9 mouse cellular contexts compared by ENCODE assay signal in the genomic region with DNA sequence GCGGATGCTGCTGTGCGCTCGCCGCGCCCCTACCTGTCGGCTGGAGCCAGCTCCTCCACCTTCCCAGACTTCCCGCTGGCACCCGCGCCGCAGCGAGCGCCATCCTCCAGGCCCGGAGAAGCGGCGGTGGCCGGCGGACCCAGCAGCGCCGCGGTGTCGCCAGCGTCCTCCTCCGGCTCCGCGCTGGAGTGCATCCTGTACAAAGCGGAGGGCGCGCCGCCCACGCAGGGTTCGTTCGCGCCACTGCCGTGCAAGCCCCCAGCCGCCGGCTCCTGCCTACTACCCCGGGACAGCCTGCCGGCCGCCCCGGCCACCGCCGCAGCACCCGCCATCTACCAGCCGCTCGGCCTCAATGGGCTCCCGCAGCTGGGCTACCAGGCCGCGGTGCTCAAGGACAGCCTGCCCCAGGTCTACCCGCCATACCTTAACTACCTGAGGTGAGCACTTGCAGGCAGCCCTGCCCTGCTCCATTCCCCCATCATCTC. TPM values are rescaled to one million over a fixed set of nuclear protein-coding genes. Genes with fewer than 3 reads are reported as not detected.
DNase-seq lines count a peak whose midpoint lies in the region; ATAC-seq and TF ChIP-seq lines count a peak whose summit lies in the region.
"Had no signal": no experiment of that assay in that cellular context is flagged by ENCODE, and none has a peak within 500 bp of the region (broad histone marks: within the 10 kb centered on the region; RNA-seq: fewer than 3 reads in every experiment).

No protein-coding gene starts in this region.

- H3K4me2 ChIP-seq in embryonic facial prominence, embryonic 15.5 days (replicated peaks), result peak overlapping the region; percentile 93
- H3K4me2 ChIP-seq in hindbrain, embryonic 13.5 days, result peak overlapping the region; percentile 94

- TF ChIP-seq EP300 in ES-Bruce4 (IDR thresholded peaks at IDR 0.05; ENCODE audit: insufficient read depth, low read depth, low read length), result no peak

- H3K36me3 ChIP-seq in ES-Bruce4 (ENCODE audit: control insufficient read depth, insufficient read depth, low read length, poor library complexity, severe bottlenecking), result no peaks in the 10 kb centered on the region
- H3K36me3 ChIP-seq in embryonic facial prominence, embryonic 15.5 days, result no peaks in the 10 kb centered on the region
- H3K36me3 ChIP-seq in hindbrain, embryonic 13.5 days, result no peaks in the 10 kb centered on the region

- no peak for TF ChIP-seq POLR2A in ES-Bruce4 (IDR thresholded peaks at IDR 0.05; ENCODE audit: insufficient read depth, low read length)

- peak; percentile 28 for DNase-seq in adrenal gland, postnatal 25 days
- peak; percentile 67 to 69 for DNase-seq in left cerebral cortex, adult 2 months (ENCODE audit: extremely low spot score in 1 of 2, low spot score in 2 of 2)
- peak; percentile 16 for DNase-seq in lung, postnatal 14 days
- DNase-seq in right cerebral cortex, postnatal 10 days (ENCODE audit: low spot score in 2 of 2), result peak; percentile 68 to 73
- no peak for DNase-seq in spleen, adult 12 weeks (ENCODE audit: low spot score)

- no peak overlapping the region for H3K27ac ChIP-seq in ES-Bruce4 (ENCODE audit: insufficient read depth, low read length)
- no peak overlapping the region for H3K27ac ChIP-seq in embryonic facial prominence, embryonic 15.5 days (replicated peaks)
- H3K27ac ChIP-seq in hindbrain, embryonic 13.5 days, result peak overlapping the region; percentile 67
- H3K27ac ChIP-seq in left cerebral cortex, adult 2 months, result peak overlapping the region; percentile 95

- H3K9me3 ChIP-seq in ES-Bruce4 (replicated peaks; ENCODE audit: control insufficient read depth, insufficient read depth, low read length, poor library complexity, severe bottlenecking), result no peaks in the 10 kb centered on the region
- H3K9me3 ChIP-seq in embryonic facial prominence, embryonic 15.5 days (replicated peaks), result no peaks in the 10 kb centered on the region
- no peaks in the 10 kb centered on the region for H3K9me3 ChIP-seq in hindbrain, embryonic 13.5 days

- H3K27me3 ChIP-seq in ES-Bruce4 (ENCODE audit: control insufficient read depth, insufficient read depth, low read length, poor library complexity, severe bottlenecking), result peaks cover 8% of the 10 kb centered on the region
- peaks cover 48% of the 10 kb centered on the region for H3K27me3 ChIP-seq in embryonic facial prominence, embryonic 15.5 days
- H3K27me3 ChIP-seq in hindbrain, embryonic 13.5 days, result peaks cover 52% of the 10 kb centered on the region

- peak overlapping the region; percentile 57 for H3K9ac ChIP-seq in ES-Bruce4 (ENCODE audit: low read depth, poor library complexity, severe bottlenecking)
- peak overlapping the region; percentile 23 for H3K9ac ChIP-seq in embryonic facial prominence, embryonic 15.5 days
- peak overlapping the region; percentile 80 for H3K9ac ChIP-seq in hindbrain, embryonic 13.5 days

- under 1% methylated on average over 48 of the region's 49 CpGs for WGBS in embryonic facial prominence, embryonic 15.5 days
- under 1% methylated on average over 49 of the region's 49 CpGs for WGBS in hindbrain, embryonic 13.5 days

- no peak for TF ChIP-seq CTCF in ES-Bruce4 (IDR thresholded peaks at IDR 0.05; ENCODE audit: low read depth, low read length)
- TF ChIP-seq CTCF in left cerebral cortex, adult 2 months (IDR thresholded peaks at IDR 0.05), result no peak; the same call in 1 of the 2 replicates

- ATAC-seq in embryonic facial prominence, embryonic 15.5 days (ENCODE audit: insufficient number of reproducible peaks, low FRiP score, low TSS enrichment, low read depth), result peak; percentile 60
- ATAC-seq in hindbrain, embryonic 13.5 days (ENCODE audit: low FRiP score), result peak; percentile 86

- no peaks in the 10 kb centered on the region for H3K4me1 ChIP-seq in ES-Bruce4 (ENCODE audit: control insufficient read depth, insufficient read depth, low read length)
- H3K4me1 ChIP-seq in embryonic facial prominence, embryonic 15.5 days, result peaks cover 25% of the 10 kb centered on the region
- H3K4me1 ChIP-seq in hindbrain, embryonic 13.5 days (replicated peaks), result peaks cover 20% of the 10 kb centered on the region

- peak overlapping the region; percentile 66 for H3K4me3 ChIP-seq in ES-Bruce4 (ENCODE audit: low read depth, low read length)
- H3K4me3 ChIP-seq in embryonic facial prominence, embryonic 15.5 days (replicated peaks), result peak overlapping the region; percentile 54
- H3K4me3 ChIP-seq in hindbrain, embryonic 13.5 days, result peak overlapping the region; percentile 68
- H3K4me3 ChIP-seq in left cerebral cortex, adult 2 months, result peak overlapping the region; percentile 83

- intact Hi-C loops in left cerebral cortex, adult 2 months (cut with DNase I), result loop anchor here (1.0 kb wide), 1 partner anchor 26 kb away; no protein-coding TSS in a partner anchor

RNA-seq across cellular contexts. Expression of a gene that starts 2.1 kb away (rescaled TPM):
- 0.97 and 1.2 TPM in 2 replicates for polyA plus RNA-seq in ES-Bruce4 (2011; ENCODE audit: insufficient read depth, insufficient read length, low read depth, missing spikeins)
- total RNA-seq in adrenal gland, postnatal 25 days (2021), result 0.15 and 0.19 TPM in 2 replicates
- 0.38 and 0.55 TPM in 2 replicates for polyA plus RNA-seq in embryonic facial prominence, embryonic 15.5 days (2015; fragmentation: Nextera tagmentation; extraction: Ambion mirVana)
- polyA plus RNA-seq in hindbrain, embryonic 13.5 days (2015; fragmentation: Nextera tagmentation; extraction: Ambion mirVana), result 1.5 and 1.7 TPM in 2 replicates
- total RNA-seq in left cerebral cortex, adult 2 months (2021), result 10 to 100 TPM; 20.9 to 21.7 TPM
- total RNA-seq: neutrophil, adult 5-6 weeks had no signal

Comparison
In these comparisons a context has a peak if more than half of its experiments do, and no peak if none do; other contexts are left out.
1. H3K27ac ChIP-seq: peak in hindbrain, embryonic 13.5 days (single experiment) and left cerebral cortex, adult 2 months (single experiment); none in ES-Bruce4 (single experiment) and embryonic facial prominence, embryonic 15.5 days (single experiment).
2. H3K9ac ChIP-seq: peak in every context shown above with its lines; median percentile 80 in hindbrain, embryonic 13.5 days; 57 in ES-Bruce4; 23 in embryonic facial prominence, embryonic 15.5 days.
3. Peak in every context shown above with its lines, with median percentiles within 50 percentile points of each other: H3K4me3 ChIP-seq.